Mouse (Mus musculus): ENCODE measurements around the gene Mrps23. TPM values are rescaled to one million over a fixed set of nuclear protein-coding genes. Genes with fewer than 3 reads are reported as not detected.

Gene Mrps23
- total and polyA plus RNA-seq, 2 experiments from 2014 or later = 156 to 240 TPM

GRCm38 (mm10) chr11:88252767-88253513 lies 48.8 kb downstream of the Mrps23 start:
- TF ChIP-seq EP300 (IDR thresholded peaks at IDR 0.05; ENCODE audit: low read depth) (no peak; the same call in 1 of the 2 replicates), CTCF (IDR thresholded peaks at IDR 0.05; ENCODE audit: low read depth) (no peak)
- no peak overlapping the region for H3K9ac ChIP-seq (replicated peaks; ENCODE audit: low read depth, low read length)
- H3K4me1 ChIP-seq (ENCODE audit: control insufficient read depth, insufficient read depth) = peaks cover 20% of the 10 kb centered on the region
- no peak overlapping the region for H3K4me3 ChIP-seq (ENCODE audit: low read depth, low read length)
- 14% methylated on average over 16 of the region's 18 CpGs for WGBS
- ATAC-seq (ENCODE audit: insufficient read depth, low read depth) (peak; percentile 75), DNase-seq (ENCODE audit: low spot score) (peak; percentile 61)
- H3K27ac ChIP-seq (ENCODE audit: low read depth) = peak overlapping the region; percentile 65
- no peaks in the 10 kb centered on the region for H3K36me3 ChIP-seq (replicated peaks; ENCODE audit: control insufficient read depth, insufficient read depth, low read length)
- no peak overlapping the region for H3K4me2 ChIP-seq (ENCODE audit: low read depth, low read length)
- H3K27me3 ChIP-seq (ENCODE audit: control insufficient read depth, insufficient read depth, low read length) = no peaks in the 10 kb centered on the region
- no peaks in the 10 kb centered on the region for H3K9me3 ChIP-seq (replicated peaks; ENCODE audit: control insufficient read depth, low read length)

GRCm38 (mm10) chr11:88253514-88254167 lies 49.5 kb downstream of the Mrps23 start:
- no peak for DNase-seq (ENCODE audit: low spot score)
- ATAC-seq (ENCODE audit: insufficient read depth, low read depth) = no peak
- H3K9me3 ChIP-seq (replicated peaks; ENCODE audit: control insufficient read depth, low read length) = 0 out of 2 replicates have a peak, but pooled peaks cover 3% of the 10 kb centered on the region
- H3K4me3 ChIP-seq (ENCODE audit: low read depth, low read length) = no peak overlapping the region
- 59% methylated on average over 7 of the region's 7 CpGs for WGBS
- H3K4me2 ChIP-seq (ENCODE audit: low read depth, low read length) = no peak overlapping the region
- H3K9ac ChIP-seq (replicated peaks; ENCODE audit: low read depth, low read length) = no peak overlapping the region
- H3K36me3 ChIP-seq (replicated peaks; ENCODE audit: control insufficient read depth, insufficient read depth, low read length) = no peaks in the 10 kb centered on the region
- H3K27ac ChIP-seq (ENCODE audit: low read depth) = peak overlapping the region; percentile 65
- H3K4me1 ChIP-seq (ENCODE audit: control insufficient read depth, insufficient read depth) = peaks cover 20% of the 10 kb centered on the region
- H3K27me3 ChIP-seq (ENCODE audit: control insufficient read depth, insufficient read depth, low read length) = no peaks in the 10 kb centered on the region
- TF ChIP-seq CTCF (IDR thresholded peaks at IDR 0.05; ENCODE audit: low read depth) (no peak), EP300 (IDR thresholded peaks at IDR 0.05; ENCODE audit: low read depth) (no peak)

- no peak overlapping the region for H3K27ac ChIP-seq (ENCODE audit: low read depth)
- ATAC-seq (ENCODE audit: insufficient read depth, low read depth) = no peak
- H3K27me3 ChIP-seq (ENCODE audit: control insufficient read depth, insufficient read depth, low read length) = no peaks in the 10 kb centered on the region
- TF ChIP-seq CTCF (IDR thresholded peaks at IDR 0.05; ENCODE audit: low read depth) (no peak), EP300 (IDR thresholded peaks at IDR 0.05; ENCODE audit: low read depth) (no peak)
- WGBS = 79% methylated on average over 4 of the region's 4 CpGs
- no peak overlapping the region for H3K4me3 ChIP-seq (ENCODE audit: low read depth, low read length)
- H3K9me3 ChIP-seq (replicated peaks; ENCODE audit: control insufficient read depth, low read length) = 0 out of 2 replicates have a peak, but pooled peaks cover 6% of the 10 kb centered on the region
- H3K4me1 ChIP-seq (ENCODE audit: control insufficient read depth, insufficient read depth) = peaks cover 12% of the 10 kb centered on the region
- H3K4me2 ChIP-seq (ENCODE audit: low read depth, low read length) = no peak overlapping the region
- no peak overlapping the region for H3K9ac ChIP-seq (replicated peaks; ENCODE audit: low read depth, low read length)
- H3K36me3 ChIP-seq (replicated peaks; ENCODE audit: control insufficient read depth, insufficient read depth, low read length) = no peaks in the 10 kb centered on the region
- no peak for DNase-seq (ENCODE audit: low spot score)
Measured at GRCm38 (mm10) chr11:88257700-88258099, 53.5 kb downstream of the Mrps23 start.

- Histone ChIP-seq H3K4me2 (ENCODE audit: low read depth, low read length) (no peak overlapping the region), H3K27ac (ENCODE audit: low read depth) (no peak overlapping the region), H3K9me3 (replicated peaks; ENCODE audit: control insufficient read depth, low read length) (0 out of 2 replicates have a peak, but pooled peaks cover 6% of the 10 kb centered on the region), H3K4me3 (ENCODE audit: low read depth, low read length) (no peak overlapping the region), H3K36me3 (replicated peaks; ENCODE audit: control insufficient read depth, insufficient read depth, low read length) (no peaks in the 10 kb centered on the region), H3K27me3 (ENCODE audit: control insufficient read depth, insufficient read depth, low read length) (no peaks in the 10 kb centered on the region), H3K9ac (replicated peaks; ENCODE audit: low read depth, low read length) (no peak overlapping the region), H3K4me1 (ENCODE audit: control insufficient read depth, insufficient read depth) (peaks cover 12% of the 10 kb centered on the region)
- TF ChIP-seq EP300 (IDR thresholded peaks at IDR 0.05; ENCODE audit: low read depth) (no peak), CTCF (IDR thresholded peaks at IDR 0.05; ENCODE audit: low read depth) (no peak)
- ATAC-seq (ENCODE audit: insufficient read depth, low read depth) (no peak), DNase-seq (ENCODE audit: low spot score) (no peak)
- WGBS = 78% methylated on average over 4 of the region's 4 CpGs
Measured at GRCm38 (mm10) chr11:88258212-88258611, 54.0 kb downstream of the Mrps23 start.

GRCm38 (mm10) chr11:88260463-88260862 lies 56.3 kb downstream of the Mrps23 start:
- Histone ChIP-seq H3K4me2 (ENCODE audit: low read depth, low read length) (no peak overlapping the region), H3K9ac (replicated peaks; ENCODE audit: low read depth, low read length) (0 out of 2 replicates have a peak overlapping the region, but pooled peaks have one; percentile 30), H3K4me3 (ENCODE audit: low read depth, low read length) (no peak overlapping the region), H3K27ac (ENCODE audit: low read depth) (peak overlapping the region; percentile 30; the same call in 1 of the 2 replicates), H3K9me3 (replicated peaks; ENCODE audit: control insufficient read depth, low read length) (0 out of 2 replicates have a peak, but pooled peaks cover 6% of the 10 kb centered on the region), H3K27me3 (ENCODE audit: control insufficient read depth, insufficient read depth, low read length) (no peaks in the 10 kb centered on the region), H3K36me3 (replicated peaks; ENCODE audit: control insufficient read depth, insufficient read depth, low read length) (no peaks in the 10 kb centered on the region), H3K4me1 (ENCODE audit: control insufficient read depth, insufficient read depth) (peaks cover 7% of the 10 kb centered on the region)
- DNase-seq (ENCODE audit: low spot score) (no peak), ATAC-seq (ENCODE audit: insufficient read depth, low read depth) (no peak)
- TF ChIP-seq EP300 (IDR thresholded peaks at IDR 0.05; ENCODE audit: low read depth) = no peak
- no peak for TF ChIP-seq CTCF (IDR thresholded peaks at IDR 0.05; ENCODE audit: low read depth)
- WGBS = 19% methylated on average over 7 of the region's 7 CpGs

Other genes with a start within 250 kb of the Mrps23 start
- 18.6 and 20.7 TPM in 2 replicates for gene Dynll2, start 216.9 kb upstream of the Mrps23 start, total RNA-seq (2014; rRNA removed; ENCODE audit: low replicate concordance)
- 32.9 and 33.0 TPM in 2 replicates for gene Dynll2, start 216.9 kb upstream of the Mrps23 start, polyA plus RNA-seq (2015; fragmentation: Nextera tagmentation; extraction: Ambion mirVana)
- 195 and 223 TPM in 2 replicates for gene Srsf1, start 157.0 kb upstream of the Mrps23 start, total RNA-seq (2014; rRNA removed; ENCODE audit: low replicate concordance)
- gene Srsf1, start 157.0 kb upstream of the Mrps23 start, polyA plus RNA-seq (2015; fragmentation: Nextera tagmentation; extraction: Ambion mirVana) = 82.2 and 83.5 TPM in 2 replicates
- 31.9 and 35.5 TPM in 2 replicates for gene Vezf1, start 136.1 kb upstream of the Mrps23 start, total RNA-seq (2014; rRNA removed; ENCODE audit: low replicate concordance)
- 17.6 and 18.2 TPM in 2 replicates for gene Vezf1, start 136.1 kb upstream of the Mrps23 start, polyA plus RNA-seq (2015; fragmentation: Nextera tagmentation; extraction: Ambion mirVana)
- gene Cuedc1, start 106.3 kb upstream of the Mrps23 start, total RNA-seq (2014; rRNA removed; ENCODE audit: low replicate concordance) = 15.1 and 19.2 TPM in 2 replicates
- 17.0 and 17.5 TPM in 2 replicates for gene Cuedc1, start 106.3 kb upstream of the Mrps23 start, polyA plus RNA-seq (2015; fragmentation: Nextera tagmentation; extraction: Ambion mirVana)
- not detected in 2 replicates for gene Ccdc182, start 89.7 kb downstream of the Mrps23 start, total RNA-seq (2014; rRNA removed; ENCODE audit: low replicate concordance)
- gene Ccdc182, start 89.7 kb downstream of the Mrps23 start, polyA plus RNA-seq (2015; fragmentation: Nextera tagmentation; extraction: Ambion mirVana) = not detected in 2 replicates

Data from heart, postnatal 0 days (tissue).